Mouse (Mus musculus) urinary bladder, adult 18-20 months (tissue): ENCODE results near the gene Gpr35.

Experiments used
- DNase-seq, 2 experiments: peaks; one replicate each; pipeline ENCODE4 v3.0.0; 2022; ENCODE audit warnings: low spot score in 2 of 2, mixed read lengths in 2 of 2

Gpr35 gene

GRCm38 (mm10) chr1:92950607-92951006 lies at the start of gene Gpr35:
Gene Gpr35 (plus strand): TSS chr1:92950865.
- DNase-seq, result no peak

GRCm38 (mm10) chr1:92902786-92903185 lies 47.9 kb upstream of the Gpr35 start, which contains the start of gene Ankmy1:
Gene Ankmy1 (minus strand): TSS chr1:92902906.
- peak in 1 of 2 experiments; percentile 31 for DNase-seq

GRCm38 (mm10) chr1:92903627-92904026 lies 47.0 kb upstream of the Gpr35 start:
- no peak for DNase-seq

GRCm38 (mm10) chr1:92905703-92906310 lies 44.9 kb upstream of the Gpr35 start:
- DNase-seq, result no peak

- DNase-seq, result peak; percentile 79 to 82
Observed at GRCm38 (mm10) chr1:92906779-92907631, 43.7 kb upstream of the Gpr35 start, which contains the start of gene Dusp28. Gene Dusp28 (plus strand): TSS chr1:92906981.

GRCm38 (mm10) chr1:92907632-92908360 lies 42.9 kb upstream of the Gpr35 start:
- DNase-seq, result no peak

GRCm38 (mm10) chr1:92908664-92909063 lies 42.0 kb upstream of the Gpr35 start:
- DNase-seq, result no peak

- no peak for DNase-seq
Observed at GRCm38 (mm10) chr1:92909068-92909467, 41.6 kb upstream of the Gpr35 start.

- DNase-seq, result peak; percentile 67 to 70
Observed at GRCm38 (mm10) chr1:92910239-92910885, 40.3 kb upstream of the Gpr35 start, which contains the start of gene Rnpepl1. Gene Rnpepl1 (plus strand): TSS chr1:92910783.

GRCm38 (mm10) chr1:92910925-92911720 lies 39.5 kb upstream of the Gpr35 start:
- DNase-seq, result peak; percentile 35 to 72

GRCm38 (mm10) chr1:92911721-92912138 lies 38.9 kb upstream of the Gpr35 start:
- peak; percentile 40 to 49 for DNase-seq

GRCm38 (mm10) chr1:92912286-92912685 lies 38.4 kb upstream of the Gpr35 start:
- DNase-seq, result no peak

- DNase-seq, result no peak
Observed at GRCm38 (mm10) chr1:92914239-92914638, 36.4 kb upstream of the Gpr35 start.

GRCm38 (mm10) chr1:92914993-92915392 lies 35.7 kb upstream of the Gpr35 start:
- DNase-seq, result no peak

- DNase-seq, result no peak
Observed at GRCm38 (mm10) chr1:92916725-92917124, 33.9 kb upstream of the Gpr35 start.

- DNase-seq, result no peak
Observed at GRCm38 (mm10) chr1:92919151-92919550, 31.5 kb upstream of the Gpr35 start.

- no peak for DNase-seq
Observed at GRCm38 (mm10) chr1:92919775-92920174, 30.9 kb upstream of the Gpr35 start.

- no peak for DNase-seq
Observed at GRCm38 (mm10) chr1:92920474-92921200, 30.0 kb upstream of the Gpr35 start.

GRCm38 (mm10) chr1:92921496-92921895 lies 29.2 kb upstream of the Gpr35 start:
- DNase-seq, result no peak

- DNase-seq, result no peak
Observed at GRCm38 (mm10) chr1:92930171-92930706, 20.4 kb upstream of the Gpr35 start.
